Mouse (Mus musculus): ENCODE results near the gene Epb41l1. TPM values are rescaled to one million over a fixed set of nuclear protein-coding genes. Genes with fewer than 3 reads are reported as not detected.
"Not testable (repeated sequence)": the region's sequence is repeated elsewhere in the genome, so short reads cannot be mapped to it uniquely, and the experiment has no call there.

The Epb41l1 gene
- polyA plus RNA-seq, 1 experiment from 2014 or later, result 4.0 TPM

DNA sequence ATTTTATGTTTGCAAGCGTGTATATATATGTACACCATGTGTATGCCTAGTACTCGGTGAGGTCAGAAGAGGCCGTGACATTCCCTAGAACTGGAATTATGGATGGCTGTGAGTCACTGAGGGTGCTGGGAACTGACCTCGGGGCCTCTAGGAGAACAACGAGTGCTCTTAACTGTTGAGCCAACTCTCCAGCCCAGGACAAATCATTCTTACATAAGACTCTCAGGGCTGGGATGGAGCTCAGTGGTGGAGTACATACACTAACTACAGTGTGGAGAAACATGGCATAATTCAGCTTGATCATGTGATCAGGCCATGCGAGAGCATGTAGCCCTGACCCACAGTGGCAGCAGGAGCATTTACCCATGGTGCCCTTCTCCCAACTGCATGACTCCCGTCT, 22.7 kb upstream of the Epb41l1 start:
- Histone ChIP-seq H3K36me3 (ENCODE audit: control insufficient read depth, insufficient read depth, low read length) (no peaks in the 10 kb centered on the region), H3K4me1 (ENCODE audit: control insufficient read depth, insufficient read depth, low read length) (peaks cover 4% of the 10 kb centered on the region; the same call in 1 of the 2 replicates), H3K27ac (replicated peaks; ENCODE audit: low read depth, low read length) (no peak overlapping the region), H3K4me3 (ENCODE audit: low read depth, low read length) (no peak overlapping the region), H3K27me3 (replicated peaks; ENCODE audit: control insufficient read depth, insufficient read depth, low read length) (no peaks in the 10 kb centered on the region), H3K4me2 (ENCODE audit: low read depth, low read length) (no peak overlapping the region), H3K9me3 (ENCODE audit: control insufficient read depth, low read length) (no peaks in the 10 kb centered on the region), H3K9ac (ENCODE audit: low read depth, low read length) (no peak overlapping the region)
- ATAC-seq (ENCODE audit: low read depth) (no peak), DNase-seq (ENCODE audit: low spot score) (no peak)
- WGBS, result 91% methylated on average over 7 of the region's 7 CpGs

GRCm38 (mm10) chr2:156399485-156399884, 21.2 kb upstream of the Epb41l1 start:
- H3K36me3 ChIP-seq (ENCODE audit: control insufficient read depth, insufficient read depth, low read length), result no peaks in the 10 kb centered on the region
- no peak overlapping the region for H3K9ac ChIP-seq (ENCODE audit: low read depth, low read length)
- ATAC-seq (ENCODE audit: low read depth) (no peak), DNase-seq (ENCODE audit: low spot score) (peak; percentile 32)
- H3K27me3 ChIP-seq (replicated peaks; ENCODE audit: control insufficient read depth, insufficient read depth, low read length), result no peaks in the 10 kb centered on the region
- WGBS, result 59% methylated on average over 1 of the region's 1 CpGs
- H3K9me3 ChIP-seq (ENCODE audit: control insufficient read depth, low read length), result no peaks in the 10 kb centered on the region
- no peak overlapping the region for H3K27ac ChIP-seq (replicated peaks; ENCODE audit: low read depth, low read length)
- H3K4me1 ChIP-seq (ENCODE audit: control insufficient read depth, insufficient read depth, low read length), result no peaks in the 10 kb centered on the region
- no peak overlapping the region for H3K4me2 ChIP-seq (ENCODE audit: low read depth, low read length)
- no peak overlapping the region for H3K4me3 ChIP-seq (ENCODE audit: low read depth, low read length)

- 8% methylated on average over 9 of the region's 9 CpGs for WGBS
- peak; percentile 85 for ATAC-seq (ENCODE audit: low read depth)
- DNase-seq (ENCODE audit: low spot score), result peak; percentile 87
- H3K9ac ChIP-seq (ENCODE audit: low read depth, low read length), result no peak overlapping the region
- H3K36me3 ChIP-seq (ENCODE audit: control insufficient read depth, insufficient read depth, low read length), result no peaks in the 10 kb centered on the region
- peak overlapping the region; percentile 34 for H3K4me2 ChIP-seq (ENCODE audit: low read depth, low read length)
- H3K27me3 ChIP-seq (replicated peaks; ENCODE audit: control insufficient read depth, insufficient read depth, low read length), result no peaks in the 10 kb centered on the region
- no peak overlapping the region for H3K4me3 ChIP-seq (ENCODE audit: low read depth, low read length)
- no peak overlapping the region for H3K27ac ChIP-seq (replicated peaks; ENCODE audit: low read depth, low read length)
- no peaks in the 10 kb centered on the region for H3K9me3 ChIP-seq (ENCODE audit: control insufficient read depth, low read length)
- H3K4me1 ChIP-seq (ENCODE audit: control insufficient read depth, insufficient read depth, low read length), result no peaks in the 10 kb centered on the region
Measured at GRCm38 (mm10) chr2:156401331-156401730, 19.4 kb upstream of the Epb41l1 start.

GRCm38 (mm10) chr2:156402036-156402435, 18.7 kb upstream of the Epb41l1 start:
- 87% methylated on average over 3 of the region's 3 CpGs for WGBS
- Histone ChIP-seq H3K36me3 (ENCODE audit: control insufficient read depth, insufficient read depth, low read length) (no peaks in the 10 kb centered on the region), H3K27me3 (replicated peaks; ENCODE audit: control insufficient read depth, insufficient read depth, low read length) (no peaks in the 10 kb centered on the region), H3K4me1 (ENCODE audit: control insufficient read depth, insufficient read depth, low read length) (peaks cover 6% of the 10 kb centered on the region; the same call in 1 of the 2 replicates), H3K4me2 (ENCODE audit: low read depth, low read length) (no peak overlapping the region), H3K9me3 (ENCODE audit: control insufficient read depth, low read length) (no peaks in the 10 kb centered on the region), H3K4me3 (ENCODE audit: low read depth, low read length) (no peak overlapping the region), H3K27ac (replicated peaks; ENCODE audit: low read depth, low read length) (no peak overlapping the region), H3K9ac (ENCODE audit: low read depth, low read length) (no peak overlapping the region)
- ATAC-seq (ENCODE audit: low read depth) (no peak), DNase-seq (ENCODE audit: low spot score) (no peak)

DNA sequence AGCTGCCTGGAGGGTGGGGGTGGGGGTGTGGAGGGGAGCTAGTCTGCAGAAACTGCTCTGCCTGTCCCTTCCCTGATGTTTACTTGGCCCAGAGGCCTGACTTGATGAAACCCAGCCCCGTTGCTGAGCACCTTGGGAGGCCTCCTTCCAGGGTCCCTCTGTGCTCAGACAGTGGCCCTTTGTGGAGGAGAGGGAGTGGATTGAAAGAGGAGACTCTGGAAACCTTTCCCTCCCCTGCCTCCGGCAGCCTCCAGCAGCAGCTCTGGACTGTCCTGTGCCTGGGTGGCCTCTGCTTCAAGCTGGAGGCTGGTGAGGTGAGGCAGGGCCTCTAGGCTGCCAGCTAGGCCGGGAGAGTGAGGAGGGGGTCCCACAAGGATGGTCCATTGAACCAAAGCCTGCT, 13.7 kb upstream of the Epb41l1 start:
- no peaks in the 10 kb centered on the region for H3K27me3 ChIP-seq (replicated peaks; ENCODE audit: control insufficient read depth, insufficient read depth, low read length)
- peak overlapping the region; percentile 38; the same call in 1 of the 2 replicates for H3K9ac ChIP-seq (ENCODE audit: low read depth, low read length)
- H3K4me1 ChIP-seq (ENCODE audit: control insufficient read depth, insufficient read depth, low read length), result peaks cover 6% of the 10 kb centered on the region; the same call in 1 of the 2 replicates
- no peak overlapping the region for H3K4me2 ChIP-seq (ENCODE audit: low read depth, low read length)
- ATAC-seq (ENCODE audit: low read depth) (peak; percentile 93), DNase-seq (ENCODE audit: low spot score) (peak; percentile 70)
- WGBS, result 10% methylated on average over 3 of the region's 3 CpGs
- no peaks in the 10 kb centered on the region for H3K36me3 ChIP-seq (ENCODE audit: control insufficient read depth, insufficient read depth, low read length)
- no peaks in the 10 kb centered on the region for H3K9me3 ChIP-seq (ENCODE audit: control insufficient read depth, low read length)
- no peak overlapping the region for H3K4me3 ChIP-seq (ENCODE audit: low read depth, low read length)
- peak overlapping the region; percentile 71 for H3K27ac ChIP-seq (replicated peaks; ENCODE audit: low read depth, low read length)

DNA sequence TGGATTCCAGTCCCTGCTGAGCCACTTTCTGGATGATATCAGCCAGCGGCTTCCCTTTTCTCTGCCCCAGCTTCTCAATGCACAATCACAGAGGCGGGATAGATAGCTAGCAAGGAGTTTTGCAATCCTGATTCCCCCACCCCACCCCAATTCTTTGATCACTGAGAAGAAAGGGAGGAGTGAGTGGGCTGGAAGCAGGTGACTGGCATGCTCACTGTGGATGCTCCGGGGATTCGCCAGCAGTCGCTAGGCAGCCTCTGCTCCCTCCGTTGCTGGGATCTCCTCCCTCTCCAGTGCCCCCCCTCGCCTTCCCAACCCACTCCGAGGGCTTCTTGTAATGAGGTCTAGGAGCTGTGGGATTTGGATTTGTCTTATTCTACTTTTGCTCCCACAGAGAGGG, 12.5 kb upstream of the Epb41l1 start:
- DNase-seq (ENCODE audit: low spot score), result no peak
- Histone ChIP-seq H3K4me3 (ENCODE audit: low read depth, low read length) (no peak overlapping the region), H3K4me1 (ENCODE audit: control insufficient read depth, insufficient read depth, low read length) (peaks cover 6% of the 10 kb centered on the region; the same call in 1 of the 2 replicates), H3K27ac (replicated peaks; ENCODE audit: low read depth, low read length) (no peak overlapping the region; the same call in 1 of the 2 replicates), H3K36me3 (ENCODE audit: control insufficient read depth, insufficient read depth, low read length) (no peaks in the 10 kb centered on the region), H3K9me3 (ENCODE audit: control insufficient read depth, low read length) (no peaks in the 10 kb centered on the region), H3K4me2 (ENCODE audit: low read depth, low read length) (no peak overlapping the region; the same call in 1 of the 2 replicates), H3K9ac (ENCODE audit: low read depth, low read length) (no peak overlapping the region), H3K27me3 (replicated peaks; ENCODE audit: control insufficient read depth, insufficient read depth, low read length) (no peaks in the 10 kb centered on the region)
- no peak for ATAC-seq (ENCODE audit: low read depth)
- 23% methylated on average over 8 of the region's 8 CpGs for WGBS

DNA sequence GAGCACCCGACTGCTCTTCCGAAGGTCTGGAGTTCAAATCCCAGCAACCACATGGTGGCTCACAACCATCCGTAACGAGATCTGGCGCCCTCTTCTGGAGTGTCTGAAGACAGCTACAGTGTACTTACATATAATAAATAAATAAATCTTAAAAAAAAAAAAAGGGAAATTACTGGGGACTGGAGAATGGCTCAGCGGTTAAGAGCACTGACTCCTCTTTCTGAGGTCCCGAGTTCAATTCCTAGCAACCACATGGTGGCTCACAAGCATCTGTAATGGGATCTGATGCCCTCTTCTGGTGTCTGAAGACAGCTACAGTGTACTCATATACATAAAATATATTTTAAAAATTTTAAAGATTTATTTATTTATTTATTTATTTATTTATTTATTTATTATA, 9.4 kb upstream of the Epb41l1 start:
- not testable (repeated sequence) for H3K9ac ChIP-seq (ENCODE audit: low read depth, low read length); H3K4me2 ChIP-seq (ENCODE audit: low read depth, low read length); H3K36me3 ChIP-seq (ENCODE audit: control insufficient read depth, insufficient read depth, low read length); H3K4me1 ChIP-seq (ENCODE audit: control insufficient read depth, insufficient read depth, low read length); H3K4me3 ChIP-seq (ENCODE audit: low read depth, low read length); H3K9me3 ChIP-seq (ENCODE audit: control insufficient read depth, low read length); H3K27me3 ChIP-seq (replicated peaks; ENCODE audit: control insufficient read depth, insufficient read depth, low read length); H3K27ac ChIP-seq (replicated peaks; ENCODE audit: low read depth, low read length); ATAC-seq (ENCODE audit: low read depth); DNase-seq (ENCODE audit: low spot score)
- WGBS, result 82% methylated on average over 5 of the region's 7 CpGs

DNA sequence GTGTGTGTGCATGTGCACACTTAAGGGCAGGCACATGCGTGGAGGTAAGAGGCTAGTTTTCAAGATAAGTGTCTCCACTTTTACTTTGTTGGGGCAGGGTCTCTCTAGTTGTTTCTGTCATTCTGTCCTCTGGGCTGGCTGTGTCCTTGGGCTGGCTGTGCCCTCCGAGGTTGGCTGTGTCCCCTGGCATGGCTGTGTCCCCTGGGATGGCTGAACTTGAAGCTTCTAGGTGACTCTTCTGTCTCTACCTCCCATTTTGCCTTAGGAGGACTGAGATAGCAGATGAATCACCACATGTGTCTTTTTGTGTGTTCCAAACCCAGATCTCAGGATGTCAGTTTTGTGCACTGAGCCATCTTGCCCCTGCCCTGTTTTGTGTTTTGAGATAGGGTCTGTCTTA, 5.7 kb upstream of the Epb41l1 start:
- Histone ChIP-seq H3K4me2 (ENCODE audit: low read depth, low read length) (no peak overlapping the region), H3K27ac (replicated peaks; ENCODE audit: low read depth, low read length) (no peak overlapping the region), H3K27me3 (replicated peaks; ENCODE audit: control insufficient read depth, insufficient read depth, low read length) (0 out of 2 replicates have a peak, but pooled peaks cover 3% of the 10 kb centered on the region), H3K36me3 (ENCODE audit: control insufficient read depth, insufficient read depth, low read length) (no peaks in the 10 kb centered on the region), H3K9me3 (ENCODE audit: control insufficient read depth, low read length) (no peaks in the 10 kb centered on the region), H3K4me1 (ENCODE audit: control insufficient read depth, insufficient read depth, low read length) (no peaks in the 10 kb centered on the region), H3K4me3 (ENCODE audit: low read depth, low read length) (no peak overlapping the region), H3K9ac (ENCODE audit: low read depth, low read length) (no peak overlapping the region)
- WGBS, result 79% methylated on average over 2 of the region's 2 CpGs
- no peak for ATAC-seq (ENCODE audit: low read depth)
- DNase-seq (ENCODE audit: low spot score), result no peak

DNA sequence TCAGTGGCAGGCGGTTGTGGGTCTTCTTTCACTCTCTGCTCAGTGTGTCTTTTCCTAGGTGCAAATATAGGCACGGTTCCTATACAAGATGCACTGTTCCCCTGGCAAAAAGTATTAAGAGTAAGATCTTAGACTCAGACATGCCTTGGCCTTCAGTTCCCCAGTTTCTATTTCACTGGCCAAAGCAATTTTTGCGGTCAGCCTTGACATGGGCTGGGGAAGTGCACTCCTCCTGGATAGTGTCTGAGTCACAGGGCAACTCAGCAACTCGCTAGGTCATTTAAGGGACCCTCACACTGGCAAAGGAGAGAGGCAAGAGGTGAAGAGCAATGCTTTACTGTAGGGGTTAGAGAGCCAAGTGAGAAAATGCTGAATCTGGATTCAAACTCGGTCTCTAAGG, 5.0 kb upstream of the Epb41l1 start:
- ATAC-seq (ENCODE audit: low read depth) (no peak), DNase-seq (ENCODE audit: low spot score) (no peak)
- 75% methylated on average over 5 of the region's 5 CpGs for WGBS
- no peak overlapping the region for H3K27ac ChIP-seq (replicated peaks; ENCODE audit: low read depth, low read length)
- 0 out of 2 replicates have a peak, but pooled peaks cover 4% of the 10 kb centered on the region for H3K4me1 ChIP-seq (ENCODE audit: control insufficient read depth, insufficient read depth, low read length)
- 0 out of 2 replicates have a peak, but pooled peaks cover 6% of the 10 kb centered on the region for H3K27me3 ChIP-seq (replicated peaks; ENCODE audit: control insufficient read depth, insufficient read depth, low read length)
- no peaks in the 10 kb centered on the region for H3K9me3 ChIP-seq (ENCODE audit: control insufficient read depth, low read length)
- H3K36me3 ChIP-seq (ENCODE audit: control insufficient read depth, insufficient read depth, low read length), result no peaks in the 10 kb centered on the region
- no peak overlapping the region for H3K9ac ChIP-seq (ENCODE audit: low read depth, low read length)
- H3K4me2 ChIP-seq (ENCODE audit: low read depth, low read length), result no peak overlapping the region
- H3K4me3 ChIP-seq (ENCODE audit: low read depth, low read length), result no peak overlapping the region
